Mouse (Mus musculus) liver, adult 2 months (tissue): ENCODE measurements around the gene Tas2r119.

Experiments
- CTCF ChIP-seq: fragments of 200-500 bp; IDR thresholded peaks from 2 replicates; pipeline ENCODE4 v1.5.1; 2011; ENCODE audit warnings: low read depth, low read length, control low read depth
- POLR2A ChIP-seq: fragments of 200-500 bp; IDR thresholded peaks from 2 replicates; pipeline ENCODE4 v1.6.1; 2011; ENCODE audit warnings: low read length, control low read depth; ENCODE audit not compliant: insufficient read depth; ENCODE audit errors: extremely low read depth

DNA sequence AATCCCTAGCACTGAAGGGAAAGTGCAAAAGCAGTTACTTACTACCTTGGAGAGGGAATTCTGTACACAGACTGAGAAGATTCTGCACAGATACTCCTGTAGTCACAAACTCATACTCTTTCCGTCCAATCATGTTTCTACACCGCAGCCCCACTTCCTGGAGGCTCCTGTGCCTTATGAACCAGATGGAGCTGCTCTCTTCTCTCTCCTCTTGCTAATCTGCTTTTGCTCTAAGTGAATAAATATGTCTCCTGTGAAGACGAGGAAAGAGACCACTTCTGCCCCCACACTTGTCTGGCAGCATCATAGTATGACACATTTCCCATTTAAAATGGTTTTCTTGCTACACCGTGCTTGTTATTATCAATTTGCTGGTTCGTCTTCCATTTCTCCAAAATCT is 26.2 kb downstream of the Tas2r119 start:
- TF ChIP-seq CTCF: no peak
- no peak for TF ChIP-seq POLR2A
